Mouse (Mus musculus): ENCODE measurements at regions not wholly inside any gene's neighbourhood (a gene's known extent, or its start where the extent isn't known, plus 50 kb on each side); places are given as distances from the start of the nearest gene placed in this dataset.

DNA sequence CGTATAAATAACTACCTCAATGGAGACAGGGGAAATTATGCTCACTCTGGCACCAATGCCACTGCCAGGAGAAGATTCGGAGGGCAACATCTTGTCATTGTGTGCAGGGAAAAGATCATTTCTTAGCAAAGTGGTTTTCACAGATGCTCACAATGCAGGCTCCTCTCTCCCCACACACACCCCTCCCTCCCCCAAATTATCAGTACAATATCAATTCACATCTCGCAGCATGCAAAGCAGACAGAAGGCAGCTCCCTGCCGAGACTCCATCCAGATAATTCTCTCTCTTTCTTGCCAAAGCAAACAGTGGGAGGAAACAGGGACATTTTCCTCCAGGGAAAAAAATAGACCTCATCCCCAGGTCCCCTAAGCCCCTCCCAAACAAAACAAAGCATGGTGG is 691.8 kb downstream of the Gm9195 start:
- TF ChIP-seq POLR2A (IDR thresholded peaks at IDR 0.05; ENCODE audit: low read depth, low read length) (no peak), CTCF (conservative IDR thresholded peaks at IDR 0.05 in 1 of 2, IDR thresholded peaks at IDR 0.05 in 1 of 2; ENCODE audit: low read depth in 2 of 2, low read length in 2 of 2) (no peak)
